Mouse (Mus musculus) kidney, adult 18-20 months (tissue): ENCODE measurements around the gene Atp5g2.
"Not testable (repeated sequence)": the region's sequence is repeated elsewhere in the genome, so short reads cannot be mapped to it uniquely, and the experiment has no call there.

Experiments
- DNase-seq: peaks from one replicate; pipeline ENCODE4 v3.0.0; 2021

The Atp5g2 gene

GRCm38 (mm10) chr15:102665494-102665893 lies 6.7 kb downstream of the Atp5g2 start:
- peak; percentile 60 for DNase-seq

- DNase-seq, result no peak
Measured at GRCm38 (mm10) chr15:102663825-102664224, 8.3 kb downstream of the Atp5g2 start.

- not testable (repeated sequence) for DNase-seq
Measured at GRCm38 (mm10) chr15:102662601-102663000, 9.6 kb downstream of the Atp5g2 start.

GRCm38 (mm10) chr15:102657926-102658381 lies 14.2 kb downstream of the Atp5g2 start:
- no peak for DNase-seq

- no peak for DNase-seq
Measured at GRCm38 (mm10) chr15:102656658-102657057, 15.5 kb downstream of the Atp5g2 start.

GRCm38 (mm10) chr15:102651928-102652660 lies 20.1 kb downstream of the Atp5g2 start:
- DNase-seq, result not testable (repeated sequence)

- DNase-seq, result no peak
Measured at GRCm38 (mm10) chr15:102651107-102651506, 21.0 kb downstream of the Atp5g2 start.

- DNase-seq, result no peak
Measured at GRCm38 (mm10) chr15:102635817-102636216, 36.3 kb downstream of the Atp5g2 start.

GRCm38 (mm10) chr15:102634684-102635083 lies 37.5 kb downstream of the Atp5g2 start:
- DNase-seq, result no peak

- no peak for DNase-seq
Measured at GRCm38 (mm10) chr15:102625687-102626055, 46.5 kb downstream of the Atp5g2 start.

- DNase-seq, result peak; percentile 100
Measured at GRCm38 (mm10) chr15:102624970-102625686, 47.0 kb downstream of the Atp5g2 start, which contains the start of the genes Gm28047 and Atf7. Gene Gm28047, minus strand, starts transcription at chr15:102625067. Gene Atf7, minus strand, starts transcription at chr15:102625464.

GRCm38 (mm10) chr15:102624291-102624969 lies 47.7 kb downstream of the Atp5g2 start:
- no peak for DNase-seq

GRCm38 (mm10) chr15:102623121-102623520 lies 49.0 kb downstream of the Atp5g2 start:
- no peak for DNase-seq

- DNase-seq, result no peak
Measured at GRCm38 (mm10) chr15:102622536-102622935, 49.6 kb downstream of the Atp5g2 start.

GRCm38 (mm10) chr15:102620765-102621164 lies 51.4 kb downstream of the Atp5g2 start:
- no peak for DNase-seq

- DNase-seq, result no peak
Measured at GRCm38 (mm10) chr15:102619486-102619885, 52.7 kb downstream of the Atp5g2 start.

GRCm38 (mm10) chr15:102617654-102618053 lies 54.5 kb downstream of the Atp5g2 start:
- no peak for DNase-seq

- no peak for DNase-seq
Measured at GRCm38 (mm10) chr15:102616174-102616573, 56.0 kb downstream of the Atp5g2 start.

GRCm38 (mm10) chr15:102614224-102614623 lies 57.9 kb downstream of the Atp5g2 start:
- DNase-seq, result no peak

GRCm38 (mm10) chr15:102612966-102613365 lies 59.2 kb downstream of the Atp5g2 start:
- DNase-seq, result no peak
